Mouse (Mus musculus) natural killer cell, adult 2 months (primary cell): ENCODE measurements at regions not wholly inside any gene's neighbourhood (a gene's known extent, or its start where the extent isn't known, plus 50 kb on each side); places are given as distances from the start of the nearest gene placed in this dataset.
"Not testable (repeated sequence)": the region's sequence is repeated elsewhere in the genome, so short reads cannot be mapped to it uniquely, and the experiment has no call there.

Experiments used
- DNase-seq, 2 experiments: peaks; one replicate each; pipeline ENCODE4 v3.0.0; 2022; ENCODE audit warnings: low spot score in 2 of 2

GRCm38 (mm10) chr17:82909189-82909588, 305.9 kb upstream of the Pkdcc start:
- DNase-seq: no peak

DNA sequence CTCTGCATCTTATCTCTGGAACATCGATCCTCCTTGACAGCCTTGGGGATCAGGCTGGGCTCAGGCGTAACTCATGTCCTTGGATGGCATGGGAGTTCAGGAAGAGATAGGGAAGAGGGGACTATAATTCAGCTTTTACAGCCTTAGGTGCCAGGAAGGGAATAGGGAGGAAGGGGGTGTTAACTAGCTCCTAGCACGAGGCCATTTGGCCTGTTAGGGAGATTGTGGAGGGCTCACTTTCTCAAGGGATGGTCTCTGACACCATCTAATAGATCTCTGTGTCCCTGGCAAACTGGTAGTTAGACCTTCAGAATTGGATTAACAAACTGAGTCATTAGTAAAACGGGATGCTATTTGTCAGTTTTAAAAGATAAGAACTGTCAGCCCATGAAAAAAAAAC, 292.1 kb upstream of the Pkdcc start:
- DNase-seq: not testable (repeated sequence)

DNA sequence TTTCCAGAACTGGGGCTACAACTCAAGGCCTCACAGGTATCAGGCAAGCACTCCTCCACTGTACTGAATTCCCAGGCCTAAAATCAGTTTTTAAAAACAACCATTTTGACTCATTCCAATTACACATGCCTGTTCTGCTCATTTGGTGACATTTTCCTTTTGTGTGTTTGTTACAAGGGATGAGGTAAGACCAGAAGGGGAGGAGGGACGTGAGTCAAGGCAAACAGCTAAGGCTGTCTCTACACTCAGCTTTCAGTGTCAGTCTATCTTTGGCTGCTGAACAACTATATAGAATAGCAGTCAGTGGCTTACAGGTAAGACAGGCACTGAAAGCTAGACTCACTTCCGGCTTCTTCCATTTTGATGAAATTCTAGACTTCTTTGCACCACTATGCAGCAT, 289.3 kb upstream of the Pkdcc start:
- DNase-seq: no peak

DNA sequence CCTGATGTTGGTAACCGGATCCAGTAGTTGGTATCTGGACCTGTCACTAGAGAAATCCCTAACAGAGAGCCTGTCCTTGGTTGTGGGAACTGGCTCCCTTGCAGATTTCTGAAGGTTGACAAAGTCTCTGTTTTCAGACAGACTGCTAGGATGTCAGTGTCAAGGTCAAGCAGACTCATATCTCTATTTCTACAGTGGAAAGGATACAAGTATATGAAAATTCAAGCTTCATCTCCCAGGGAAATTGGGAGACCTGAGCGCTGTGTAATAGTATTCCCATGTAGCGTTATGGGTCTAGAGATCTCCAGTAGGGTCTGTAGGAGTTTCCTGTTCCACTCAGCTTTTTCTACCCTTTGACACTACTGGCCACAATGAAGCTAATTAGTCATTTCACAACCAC, 287.4 kb upstream of the Pkdcc start:
- DNase-seq: no peak

DNA sequence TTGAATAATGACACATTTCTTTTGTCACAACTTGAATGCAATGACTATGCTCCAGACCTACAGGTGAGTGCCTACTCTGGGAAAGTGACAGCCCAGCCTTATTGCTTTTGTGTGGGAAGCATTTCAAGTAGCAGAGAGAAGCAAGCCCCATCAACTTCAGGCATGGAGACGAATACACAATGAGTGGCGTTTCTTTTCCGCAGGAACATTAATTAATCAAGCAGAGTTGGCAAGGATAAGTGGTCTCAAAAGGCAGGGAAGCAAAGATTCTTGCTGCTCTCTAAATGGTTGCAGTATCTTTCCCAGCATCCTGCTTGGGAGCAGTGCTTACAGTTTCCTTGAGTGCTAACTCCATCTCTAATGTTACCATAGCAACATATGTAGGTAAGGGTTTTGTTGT, 285.6 kb upstream of the Pkdcc start:
- DNase-seq: no peak

DNA sequence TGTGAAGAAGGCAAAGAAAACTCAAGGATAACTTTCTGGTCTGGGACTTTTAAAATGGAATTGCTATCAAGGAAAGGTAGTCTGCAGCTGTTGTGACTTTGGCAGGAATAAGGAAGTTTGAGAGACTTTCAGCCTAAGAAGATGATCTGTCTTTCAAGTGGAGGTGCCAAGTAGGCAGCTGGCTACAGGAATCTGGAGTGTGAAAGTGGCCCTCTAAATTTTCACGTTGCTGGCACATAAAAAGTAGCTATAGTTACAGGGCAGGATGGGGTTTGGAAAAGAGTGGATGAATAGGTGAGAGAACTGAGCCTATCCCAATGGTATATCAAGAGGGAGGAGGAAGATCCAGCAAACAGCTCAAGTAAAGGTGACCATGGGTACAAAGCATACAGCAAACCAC, 284.4 kb upstream of the Pkdcc start:
- DNase-seq: no peak

DNA sequence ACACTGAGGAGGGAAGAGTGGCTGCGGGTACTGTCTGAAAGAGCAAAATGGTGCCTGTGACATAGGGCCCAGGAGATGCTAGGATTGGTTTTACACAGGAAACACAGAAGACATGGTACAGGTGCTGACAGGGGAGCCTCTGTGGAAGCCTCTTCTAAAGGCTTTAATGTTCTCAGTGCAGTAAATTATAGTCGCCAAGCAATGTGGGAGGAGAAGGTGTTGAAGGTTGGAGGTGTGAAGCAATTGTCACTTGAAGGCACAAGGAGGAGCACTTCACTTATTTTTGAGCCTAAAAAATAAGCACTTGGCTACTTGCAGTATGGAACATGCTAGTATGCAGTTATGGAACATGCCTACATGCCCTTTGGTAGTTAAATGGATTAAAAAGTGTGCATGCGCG, 283.6 kb upstream of the Pkdcc start:
- no peak for DNase-seq

DNA sequence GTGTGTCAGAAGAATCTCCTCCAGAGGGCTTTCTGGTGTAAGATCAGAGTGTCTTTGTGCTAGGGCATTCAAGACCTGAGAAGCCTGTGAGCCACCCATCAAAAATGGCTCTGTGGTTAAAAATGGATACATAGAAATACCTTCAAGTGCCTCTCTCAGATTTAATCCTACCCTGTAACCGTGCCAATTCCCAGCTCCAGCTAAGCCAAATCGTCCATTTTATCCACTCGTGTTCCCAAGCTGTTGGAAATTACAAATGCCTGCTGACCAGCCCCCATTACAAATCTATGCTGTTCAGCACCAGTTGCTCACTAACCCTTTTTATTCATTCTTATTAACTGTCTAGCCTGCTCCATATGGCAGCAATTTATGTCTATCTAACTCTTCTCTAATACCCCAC, 278.3 kb upstream of the Pkdcc start:
- DNase-seq: no peak

GRCm38 (mm10) chr17:82946083-82946482, 269.0 kb upstream of the Pkdcc start:
- no peak for DNase-seq

DNA sequence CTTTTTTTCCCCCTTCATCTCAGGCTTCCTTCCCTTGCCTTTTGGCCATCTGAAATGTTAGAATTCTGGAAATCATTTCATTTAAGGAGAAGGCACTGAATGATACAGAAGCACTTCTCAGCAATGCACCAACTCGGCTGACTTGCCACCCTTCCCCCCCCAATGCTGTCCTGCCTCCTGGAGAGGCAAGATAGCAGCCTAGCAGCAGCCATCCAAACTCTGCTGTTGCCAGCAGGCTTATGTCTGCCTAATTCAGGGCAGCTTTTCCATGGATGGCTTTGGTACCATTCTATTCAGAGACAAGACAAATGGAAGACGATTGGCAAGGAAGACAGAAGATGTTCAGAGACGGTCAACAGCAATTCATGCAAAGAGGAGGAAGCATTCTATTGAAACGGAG, 265.3 kb upstream of the Pkdcc start:
- no peak for DNase-seq

- DNase-seq: no peak
Observed at GRCm38 (mm10) chr17:82950268-82950667, 264.8 kb upstream of the Pkdcc start.

DNA sequence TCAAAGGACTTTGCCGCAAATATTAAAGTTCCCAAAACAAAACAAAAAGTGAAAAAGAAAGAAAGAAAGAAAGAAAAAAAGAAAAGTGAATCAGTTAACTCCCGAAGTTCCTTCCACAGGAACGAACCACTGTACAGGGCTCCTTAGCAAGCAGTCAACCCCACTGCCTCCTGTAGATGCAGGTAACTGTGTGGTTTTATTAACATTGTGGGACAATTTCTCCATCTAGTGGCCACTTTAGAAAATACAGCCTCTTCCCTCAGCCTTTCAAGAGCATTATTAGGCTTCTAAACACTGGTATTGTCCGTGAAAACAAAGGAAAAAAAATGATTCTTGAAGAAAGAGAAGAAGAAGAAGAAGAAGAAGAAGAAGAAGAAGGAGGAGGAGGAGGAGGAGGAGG, 257.7 kb upstream of the Pkdcc start:
- no peak for DNase-seq

DNA sequence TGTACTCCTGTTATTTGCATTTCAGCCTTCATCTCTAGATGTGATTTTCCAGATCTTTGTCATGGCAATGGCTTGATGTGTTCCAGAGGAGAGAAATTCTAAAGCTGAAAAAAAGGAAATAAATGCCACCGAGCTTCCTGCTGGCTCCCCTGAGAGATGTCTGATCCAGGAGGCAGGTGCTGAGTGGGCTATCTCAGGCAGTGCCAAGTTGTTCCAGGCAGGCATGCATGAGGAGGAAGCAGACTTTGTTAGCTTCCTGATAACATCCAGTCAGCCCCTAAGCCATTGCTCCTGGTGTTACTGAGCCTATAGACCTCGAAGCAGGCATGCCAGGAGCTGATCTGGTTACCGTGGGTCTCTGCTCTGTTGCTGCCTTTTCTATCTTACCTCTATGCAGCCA, 251.7 kb upstream of the Pkdcc start:
- DNase-seq: no peak

DNA sequence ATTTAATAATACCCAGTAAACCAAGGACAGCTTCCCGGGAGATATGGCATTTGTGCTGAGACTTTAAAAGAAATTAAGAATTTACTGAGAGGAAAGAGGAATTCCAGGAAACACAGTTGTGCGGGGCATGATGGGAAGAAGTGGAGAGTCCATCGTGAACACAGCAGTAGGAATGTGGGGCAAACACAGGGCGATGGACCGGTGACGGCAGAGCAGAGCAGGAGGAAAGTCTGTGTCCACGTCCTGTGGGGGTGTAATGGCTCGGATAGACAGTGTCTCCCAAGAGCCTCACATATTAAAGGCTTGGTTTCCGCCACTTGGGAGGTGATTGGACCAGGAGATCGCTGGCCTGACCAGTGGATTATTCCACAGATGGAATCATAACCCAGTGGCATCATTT, 215.4 kb upstream of the Pkdcc start:
- DNase-seq: no peak

GRCm38 (mm10) chr17:83000411-83000810, 214.7 kb upstream of the Pkdcc start:
- no peak for DNase-seq

- no peak for DNase-seq
Observed at GRCm38 (mm10) chr17:83001567-83001966, 213.5 kb upstream of the Pkdcc start.

GRCm38 (mm10) chr17:83010845-83011244, 204.2 kb upstream of the Pkdcc start:
- no peak for DNase-seq

DNA sequence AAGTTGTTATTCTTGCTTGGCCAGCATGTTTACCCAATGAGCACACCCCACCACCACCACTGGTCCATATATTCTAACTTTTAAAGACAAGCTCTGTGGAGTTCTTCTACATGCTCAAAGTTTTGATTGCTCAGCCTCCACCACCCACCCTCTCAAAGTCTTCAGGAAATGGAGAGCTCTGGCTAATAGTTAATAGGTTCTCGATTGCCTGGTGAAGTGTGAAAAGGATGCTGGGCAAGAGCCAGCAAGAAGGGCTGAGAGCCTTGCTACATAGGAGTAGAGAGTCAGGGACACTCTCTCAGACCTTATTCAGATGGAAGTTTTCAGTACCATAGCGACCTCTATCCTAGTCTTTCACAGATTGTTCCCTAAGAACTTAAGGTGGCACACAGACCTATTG, 199.4 kb upstream of the Pkdcc start:
- DNase-seq: no peak

DNA sequence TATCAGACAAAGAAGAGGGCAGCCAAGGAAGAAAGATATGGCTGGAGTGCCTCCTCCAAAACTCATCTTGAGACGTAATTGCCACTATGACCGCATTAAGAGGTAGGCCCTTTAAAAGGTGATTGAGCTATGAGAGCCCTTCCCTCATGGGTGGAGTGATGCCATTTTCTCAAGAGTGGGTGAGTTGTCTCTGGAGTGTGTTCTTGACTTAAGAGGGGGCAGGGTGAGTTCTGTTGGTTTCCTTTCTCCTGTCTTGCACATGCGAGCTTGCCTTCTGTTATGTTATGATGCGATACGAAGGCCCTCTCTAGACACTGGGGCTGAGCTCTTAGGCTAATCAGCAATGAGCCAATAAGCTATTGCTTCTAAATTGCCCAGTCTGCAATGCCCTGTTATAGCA, 198.2 kb upstream of the Pkdcc start:
- no peak for DNase-seq

GRCm38 (mm10) chr17:83019267-83019666, 195.8 kb upstream of the Pkdcc start:
- DNase-seq: no peak

DNA sequence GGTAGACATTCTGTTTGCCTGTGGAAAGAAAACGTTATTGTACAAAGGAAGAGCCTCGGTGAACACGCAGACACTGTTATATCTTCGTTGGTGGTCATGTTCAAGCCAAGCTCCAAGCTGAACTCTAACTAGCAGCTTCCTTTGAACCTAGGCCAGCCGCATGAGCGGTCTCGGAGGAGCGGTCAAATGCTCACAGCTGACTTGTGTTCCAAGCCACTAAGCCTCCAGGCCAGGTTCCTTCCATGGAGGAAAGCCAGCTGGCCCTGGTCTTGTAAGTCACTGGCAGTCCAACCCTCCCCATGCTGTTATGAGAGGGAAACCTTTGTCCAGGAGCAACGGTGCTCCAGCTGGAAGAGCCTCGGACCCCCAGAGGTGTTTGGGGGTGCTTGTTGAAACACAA, 194.5 kb upstream of the Pkdcc start:
- no peak for DNase-seq

- DNase-seq: peak; percentile 25 to 55
Observed at GRCm38 (mm10) chr17:83025340-83025816, 189.7 kb upstream of the Pkdcc start.

- DNase-seq: no peak
Observed at GRCm38 (mm10) chr17:83034914-83035573, 180.0 kb upstream of the Pkdcc start.

GRCm38 (mm10) chr17:83035574-83035918, 179.5 kb upstream of the Pkdcc start:
- DNase-seq: no peak
